Mouse (Mus musculus): ENCODE data around the gene Cux2.

DNA sequence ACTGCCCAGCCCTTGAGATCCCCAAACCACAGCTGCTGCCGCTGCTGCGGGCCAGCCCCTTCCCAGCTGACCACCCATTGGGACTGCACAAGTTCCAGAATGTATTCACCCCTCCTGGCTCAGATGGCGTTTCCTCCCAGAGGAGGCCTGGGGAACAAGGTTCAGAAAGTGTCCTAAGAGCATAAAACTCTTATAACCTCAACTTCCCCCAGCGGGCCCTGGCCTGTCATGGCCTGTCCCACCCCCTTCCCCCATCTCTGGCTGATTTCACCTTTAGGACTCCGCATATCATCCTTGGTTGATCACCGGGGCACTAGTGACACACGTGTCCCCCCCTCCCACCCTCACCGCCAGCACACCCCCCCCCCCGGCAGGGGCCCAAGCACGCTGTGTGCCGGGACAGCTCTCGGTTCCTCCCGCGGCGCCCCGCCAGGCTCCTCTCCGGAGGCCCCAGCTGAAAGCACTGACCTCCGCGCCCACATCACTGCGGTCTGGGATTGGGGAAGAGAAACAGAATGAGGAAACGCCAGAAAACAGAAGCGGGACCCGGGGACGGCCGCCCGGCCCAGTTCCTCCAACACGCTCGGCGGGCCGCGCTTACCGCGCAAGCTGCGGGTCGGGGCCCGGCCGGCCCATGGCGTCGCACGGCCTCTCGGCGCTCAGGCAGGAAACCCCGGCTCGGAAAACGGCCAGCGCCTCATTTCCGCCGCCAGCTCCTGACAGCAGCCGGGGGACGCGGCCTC is 213.8 kb downstream of the Cux2 start:
- TF ChIP-seq POLR2A (IDR thresholded peaks at IDR 0.05; ENCODE audit: borderline replicate concordance, low read depth, low read length) (no peak), CTCF (IDR thresholded peaks at IDR 0.05; ENCODE audit: low read depth, low read length) (no peak)

Data from bone marrow macrophage, adult 2 months (primary cell).